Mouse (Mus musculus) kidney, adult 2 months (tissue): ENCODE measurements at regions not wholly inside any gene's neighbourhood (a gene's known extent, or its start where the extent isn't known, plus 50 kb on each side); places are given as distances from the start of the nearest gene placed in this dataset.

ENCODE experiments used
- CTCF ChIP-seq: fragments of 200-500 bp; conservative IDR thresholded peaks from 2 replicates; pipeline ENCODE4 v1.5.1; 2011; ENCODE audit warnings: low read depth, mild to moderate bottlenecking, control low read depth, low read length, moderate library complexity, mixed read lengths; ENCODE audit not compliant: insufficient read depth, insufficient read length
- POLR2A ChIP-seq: fragments of 200-500 bp; IDR thresholded peaks from one replicate; pipeline ENCODE4 v1.6.1; 2011; ENCODE audit warnings: low read depth, low read length, control low read depth

DNA sequence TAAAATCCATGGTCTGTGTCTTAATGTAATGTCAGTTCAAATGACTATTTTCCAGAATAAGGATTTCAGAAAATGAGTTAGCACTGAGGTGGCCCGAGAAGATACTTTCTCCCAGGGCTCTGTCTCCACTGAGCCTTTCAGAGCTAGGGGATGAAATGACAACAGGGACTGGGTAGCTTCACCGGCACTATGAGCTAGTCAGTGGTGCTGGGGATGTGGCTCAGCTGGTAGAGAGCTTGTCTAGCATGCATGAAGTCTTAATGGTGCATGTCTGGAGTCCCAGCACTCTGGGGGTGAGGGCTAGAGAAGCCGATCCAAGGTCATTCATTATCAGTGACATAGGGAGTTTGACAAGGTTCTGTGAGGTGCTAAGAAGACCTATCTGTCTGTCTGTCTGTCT is 75.1 kb upstream of the Rpl34 start:
- TF ChIP-seq POLR2A (no peak), CTCF (no peak)
